Mouse (Mus musculus) kidney, adult 18-20 months (tissue): ENCODE results near the gene Notch2.

Experiments
- DNase-seq: peaks from one replicate; pipeline ENCODE4 v3.0.0; 2021

Notch2 gene

DNA sequence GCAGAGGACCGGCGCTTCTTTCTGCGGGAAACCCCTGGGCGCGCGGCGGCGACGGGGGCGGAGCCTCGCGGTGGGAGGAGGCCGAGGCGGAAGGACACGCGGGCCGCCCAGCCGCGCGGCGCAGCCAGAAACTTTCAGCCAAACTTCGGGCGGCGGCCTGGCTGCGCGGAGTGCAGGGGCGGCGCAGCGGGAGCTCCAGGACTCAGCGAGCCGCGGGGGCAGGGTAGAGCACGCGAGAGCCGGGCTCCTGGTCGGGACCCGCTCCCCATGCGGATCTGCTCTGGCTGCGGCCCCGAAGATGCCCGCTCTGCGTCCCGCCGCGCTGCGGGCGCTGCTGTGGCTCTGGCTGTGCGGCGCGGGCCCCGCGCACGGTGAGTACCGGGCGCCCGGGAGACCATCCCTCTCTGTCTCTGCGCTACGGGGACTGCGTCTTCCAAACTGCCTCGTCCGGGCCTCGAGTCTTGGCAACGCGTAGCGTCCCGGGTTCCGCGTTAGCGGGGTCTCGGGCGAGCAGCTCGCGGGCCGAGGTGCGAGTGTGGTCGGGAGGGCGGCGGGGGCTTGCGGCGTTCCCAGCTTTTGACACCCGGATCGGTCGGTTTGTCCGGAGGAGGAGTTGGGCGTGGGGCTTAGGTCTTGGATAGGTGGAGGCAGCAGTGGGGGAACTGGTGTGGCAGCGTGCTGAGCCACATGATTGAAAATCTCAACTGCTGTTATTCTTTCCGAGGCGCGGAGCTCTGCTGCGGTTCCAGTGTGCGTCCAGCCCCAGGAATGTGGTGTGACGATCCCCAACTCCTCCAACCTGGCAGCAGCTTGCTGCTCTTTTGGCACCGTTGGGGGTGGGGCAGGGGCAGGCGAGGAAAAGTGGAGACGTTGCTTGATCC is at the start of gene Notch2:
Notch2 (plus strand) TSS at position 127 of the 881 bp plus-strand sequence.
- DNase-seq: peak; percentile 95

DNA sequence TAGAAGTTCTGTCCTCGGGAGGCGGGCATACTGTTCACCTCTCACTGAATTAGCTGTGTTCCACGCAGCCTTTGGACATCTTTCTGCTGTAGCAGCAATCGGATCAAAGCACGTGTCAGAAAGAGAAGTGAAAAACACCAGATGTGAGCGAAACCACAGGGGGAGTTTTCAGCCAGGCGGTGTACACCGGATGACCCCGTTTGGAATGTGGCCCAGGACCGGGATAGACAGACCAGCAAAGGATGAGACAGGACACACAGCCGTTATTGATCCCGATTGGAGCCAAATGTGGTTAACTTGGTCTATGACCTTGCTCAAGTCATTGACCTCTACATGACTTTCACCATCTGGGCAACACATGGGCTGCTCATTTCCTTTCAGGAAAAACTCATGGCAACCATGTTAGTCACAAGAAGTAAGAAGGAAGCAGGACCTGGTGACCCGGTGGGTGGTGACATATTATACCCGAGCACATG is 48.4 kb upstream of the Notch2 start:
- DNase-seq: peak; percentile 6

DNA sequence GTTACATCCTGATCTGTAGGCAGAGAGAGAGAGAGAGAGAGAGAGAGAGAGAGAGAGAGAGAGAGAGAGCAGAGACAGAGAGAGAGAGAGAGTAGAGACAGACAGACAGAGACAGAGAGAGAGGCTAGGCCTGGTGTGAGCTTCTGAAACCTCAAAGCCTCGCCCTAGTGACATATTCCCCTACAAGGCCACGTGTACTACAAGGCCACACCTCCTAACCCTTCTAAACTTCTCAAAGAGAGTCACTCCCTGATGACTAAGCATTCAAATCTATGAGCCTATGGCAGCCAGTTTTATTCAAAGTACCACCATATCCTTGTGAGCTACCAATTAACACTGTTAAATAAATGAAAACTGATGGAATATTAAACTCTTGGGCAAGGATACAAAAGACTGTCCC is 45.7 kb upstream of the Notch2 start:
- no peak for DNase-seq

DNA sequence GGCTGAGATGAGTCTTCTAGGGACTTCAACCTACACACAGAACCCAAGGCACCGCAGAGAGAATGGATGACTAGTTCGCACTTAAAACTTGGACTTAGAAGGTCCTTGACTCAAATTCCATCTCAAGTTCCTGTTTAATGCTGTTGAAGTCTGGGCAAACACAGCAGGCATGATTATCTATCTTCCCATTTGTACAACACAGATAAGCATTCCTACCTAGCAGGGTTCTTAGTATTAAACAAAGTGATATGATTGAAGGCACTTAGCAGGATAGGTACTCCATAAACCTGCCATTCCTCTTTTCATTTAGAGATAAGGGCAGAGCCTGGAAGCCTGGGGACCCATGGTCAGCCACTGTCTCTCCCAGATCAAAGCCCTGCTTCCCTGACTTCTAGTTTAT is 45.1 kb upstream of the Notch2 start:
- DNase-seq: no peak

DNA sequence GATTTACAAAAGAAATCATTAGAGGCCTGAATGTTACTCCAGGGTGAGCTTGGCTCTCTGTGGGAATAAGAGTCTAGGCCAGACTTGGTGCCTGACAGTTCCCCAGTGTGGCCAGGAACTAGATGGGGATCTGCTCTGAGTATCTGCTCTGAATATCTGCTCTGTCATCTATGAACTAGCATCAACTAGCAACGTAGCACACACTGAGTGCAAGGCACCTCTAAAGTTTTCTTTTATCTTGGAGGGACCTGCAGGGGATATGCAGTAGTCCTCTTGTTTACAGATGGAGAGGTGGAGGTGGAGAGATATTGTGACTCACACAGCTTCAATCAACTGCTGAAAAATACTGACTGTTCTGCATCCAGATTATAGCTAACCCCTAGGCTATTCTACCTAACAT is 44.3 kb upstream of the Notch2 start:
- DNase-seq: no peak

DNA sequence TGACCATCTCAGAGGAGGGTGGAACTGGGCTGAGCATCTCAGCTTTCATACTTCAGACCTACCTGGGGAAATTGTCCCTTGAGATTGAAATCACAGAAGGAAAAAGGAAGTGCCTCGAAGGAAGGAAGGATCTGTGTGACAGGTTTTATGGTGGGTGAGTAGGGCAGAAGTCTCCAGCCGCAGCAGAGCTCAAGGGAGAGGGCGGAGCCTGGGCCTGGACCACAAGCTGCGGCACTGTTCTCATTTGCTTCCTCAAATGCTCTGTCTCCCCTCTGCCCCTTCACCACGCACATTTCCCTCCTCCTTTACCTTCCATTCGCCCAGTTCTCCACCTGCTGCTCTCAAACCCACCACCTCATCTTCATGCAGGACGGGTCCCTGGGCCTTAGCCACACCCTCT is 42.2 kb upstream of the Notch2 start:
- DNase-seq: no peak

DNA sequence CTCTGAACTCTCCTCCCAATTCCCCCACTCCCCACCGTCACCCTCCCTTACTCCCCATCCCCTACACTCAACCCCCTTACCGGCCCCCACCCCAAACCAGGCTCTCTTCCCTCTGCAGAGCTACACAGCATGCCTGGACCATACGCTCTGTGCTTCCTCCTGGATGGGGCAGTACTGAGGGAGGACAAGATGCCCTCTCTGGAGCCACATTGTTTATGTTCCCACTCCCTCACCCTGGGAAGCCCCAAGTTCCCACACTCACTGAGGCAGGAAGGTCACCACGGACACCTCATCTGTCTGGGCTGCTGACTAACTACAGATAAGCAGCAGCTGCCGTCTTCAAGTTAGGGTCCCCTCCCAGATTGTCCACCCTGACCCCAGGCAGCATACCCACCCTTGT is 41.1 kb upstream of the Notch2 start:
- DNase-seq: no peak

DNA sequence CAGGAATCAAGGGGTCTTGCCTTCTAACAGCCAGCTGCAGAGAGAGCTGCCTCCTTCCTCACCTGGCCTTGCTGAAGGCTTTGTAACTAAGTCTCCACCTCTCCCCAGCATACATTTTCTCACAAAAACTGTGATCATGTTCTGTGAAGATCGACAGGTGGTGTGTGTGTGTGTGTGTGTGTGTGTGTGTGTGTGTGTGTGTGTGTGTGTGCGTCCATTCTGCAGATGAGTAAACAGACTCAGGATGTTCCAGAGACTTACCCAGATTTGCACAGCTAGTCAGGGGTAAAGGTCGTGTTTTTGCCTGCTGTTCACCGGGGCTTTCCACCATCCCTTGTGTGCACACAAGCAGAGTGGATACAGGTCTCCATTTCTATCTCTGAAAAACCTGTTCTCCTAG is 40.6 kb upstream of the Notch2 start:
- DNase-seq: no peak

DNA sequence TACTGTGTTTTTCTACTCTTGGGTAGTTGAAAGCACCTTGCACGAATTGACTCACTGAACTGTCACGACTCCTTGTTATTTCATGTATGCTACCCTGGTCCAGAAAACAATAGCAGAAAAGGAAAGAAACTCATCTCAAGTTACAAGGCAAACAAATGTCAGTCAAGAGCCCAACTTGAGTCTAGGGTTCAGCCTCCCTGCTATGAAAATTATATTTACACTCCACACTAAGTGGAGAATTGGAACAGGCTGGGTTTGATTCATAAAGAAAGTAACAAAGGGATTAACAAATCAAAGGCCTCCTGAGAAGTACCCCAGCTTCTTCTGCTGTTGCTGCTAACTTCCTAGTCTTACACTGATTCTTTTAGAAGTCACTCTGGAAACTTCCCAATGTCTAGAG is 40.0 kb upstream of the Notch2 start:
- no peak for DNase-seq

DNA sequence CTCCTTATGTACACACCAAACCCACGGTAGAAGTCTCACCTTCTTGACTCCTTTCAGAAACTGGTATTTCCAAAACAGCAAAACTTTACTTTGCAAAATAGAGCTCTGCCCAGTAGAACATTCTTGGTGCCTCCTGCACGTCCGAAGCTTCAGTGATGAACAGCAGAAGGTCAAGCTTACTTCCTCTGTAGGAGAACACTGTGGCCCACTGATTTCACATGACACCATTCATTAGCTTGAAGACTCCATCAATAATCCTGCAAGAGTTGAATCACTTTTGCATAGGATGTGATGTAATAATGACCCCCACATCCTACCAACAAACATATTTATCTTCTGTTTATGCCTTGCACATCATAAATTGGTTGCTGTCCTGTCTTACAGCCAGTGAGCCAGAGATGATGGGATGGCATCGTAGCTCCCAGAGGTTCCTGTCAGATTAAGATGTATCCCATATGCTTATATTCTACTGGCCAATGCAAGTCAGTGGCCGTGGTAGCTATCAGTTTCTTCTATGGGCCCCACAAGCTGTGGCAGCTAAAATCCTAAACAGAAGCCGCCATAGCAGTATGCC is 39.0 kb upstream of the Notch2 start:
- DNase-seq: no peak

DNA sequence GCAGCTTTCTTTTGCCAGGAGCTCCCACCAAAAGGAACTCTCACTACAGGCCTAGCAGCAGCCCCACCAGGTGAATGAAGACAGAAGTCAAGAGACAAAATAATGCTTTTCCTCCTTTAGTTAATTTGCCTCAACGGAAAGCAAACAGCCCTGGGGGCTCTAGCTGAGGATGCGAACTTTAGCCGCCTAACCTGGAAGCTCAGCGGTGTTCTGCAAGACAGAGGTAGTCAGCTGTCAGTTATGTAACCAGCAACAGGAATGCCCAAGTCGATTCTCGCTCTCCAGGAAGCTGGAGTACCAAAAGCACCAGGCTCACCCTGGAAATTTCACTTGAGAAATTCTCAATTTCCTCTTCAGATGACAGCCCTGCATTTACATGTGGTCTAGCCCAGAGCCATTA is 36.6 kb upstream of the Notch2 start:
- no peak for DNase-seq

DNA sequence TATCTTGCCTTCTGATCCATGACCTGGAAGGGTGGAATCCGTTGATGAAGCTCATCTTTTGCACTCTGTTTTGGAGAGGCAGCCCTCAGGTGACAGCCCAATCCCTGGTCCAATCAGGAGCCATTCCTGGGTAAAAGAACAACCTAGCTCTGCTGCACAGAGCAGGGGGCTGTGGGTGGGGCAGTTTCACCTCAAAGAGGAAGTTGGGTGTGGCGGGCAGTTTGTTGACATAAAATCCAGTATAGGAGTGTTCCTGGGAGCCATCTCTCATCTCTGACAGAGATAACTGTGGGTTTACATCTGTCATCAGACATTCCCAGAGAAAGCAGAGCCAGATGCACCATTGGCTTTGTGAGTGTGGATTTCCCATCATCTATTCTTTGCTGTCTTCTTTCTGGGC is 34.6 kb upstream of the Notch2 start:
- DNase-seq: no peak

DNA sequence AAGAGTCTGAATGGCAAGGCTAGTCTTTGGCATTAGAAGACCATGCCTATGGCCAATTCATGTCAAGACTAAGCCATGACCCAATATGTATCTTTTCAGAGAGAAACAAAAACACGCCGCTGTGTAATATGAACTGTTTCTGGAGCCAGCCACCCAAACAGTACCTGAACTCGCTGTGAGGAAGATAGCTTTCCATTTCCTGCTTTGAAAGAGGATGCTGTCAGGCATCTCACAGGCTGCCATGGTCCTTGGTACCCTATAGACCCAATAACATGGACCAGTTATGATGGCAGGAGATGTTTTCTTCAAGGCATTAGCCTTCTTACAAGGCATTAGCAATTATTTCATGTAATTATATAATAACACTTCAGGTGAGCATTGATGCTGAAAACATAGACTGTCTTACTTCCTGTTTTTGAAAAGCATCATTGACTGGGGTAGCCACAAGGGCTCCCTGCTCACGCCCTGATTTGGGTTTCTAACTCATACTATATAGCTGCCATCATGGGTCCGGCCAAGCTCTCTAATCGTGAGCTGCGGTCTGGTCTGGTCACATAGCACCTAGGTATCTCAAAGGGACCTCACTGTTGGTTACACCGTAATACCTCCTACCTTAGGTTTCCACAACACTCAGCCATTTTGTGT is 32.5 kb upstream of the Notch2 start:
- DNase-seq: no peak

DNA sequence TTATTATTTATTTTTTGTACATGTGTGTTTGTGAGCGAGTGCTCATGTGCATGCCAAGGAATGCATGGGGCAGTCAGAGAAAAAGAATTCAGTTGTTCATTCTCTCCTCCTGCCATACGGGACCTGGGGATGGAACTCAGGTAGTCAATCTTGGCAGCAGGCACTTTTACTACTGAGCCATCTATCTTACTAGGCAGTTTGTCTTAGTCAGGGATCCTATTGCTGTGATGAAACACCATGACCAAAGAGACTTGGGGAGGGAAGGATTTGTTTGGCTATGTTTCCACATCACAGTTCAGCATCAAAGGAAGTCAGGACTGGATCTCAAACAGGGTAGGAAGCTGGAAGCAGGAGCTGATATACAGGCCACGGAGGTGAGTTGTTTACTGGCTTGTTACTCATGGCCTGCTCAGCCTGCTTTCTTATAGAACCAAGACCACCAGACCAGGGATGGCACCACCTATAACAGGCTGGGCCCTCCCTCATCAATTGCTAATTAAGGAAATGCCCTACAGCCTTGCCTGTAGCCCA is 31.9 kb upstream of the Notch2 start:
- no peak for DNase-seq

DNA sequence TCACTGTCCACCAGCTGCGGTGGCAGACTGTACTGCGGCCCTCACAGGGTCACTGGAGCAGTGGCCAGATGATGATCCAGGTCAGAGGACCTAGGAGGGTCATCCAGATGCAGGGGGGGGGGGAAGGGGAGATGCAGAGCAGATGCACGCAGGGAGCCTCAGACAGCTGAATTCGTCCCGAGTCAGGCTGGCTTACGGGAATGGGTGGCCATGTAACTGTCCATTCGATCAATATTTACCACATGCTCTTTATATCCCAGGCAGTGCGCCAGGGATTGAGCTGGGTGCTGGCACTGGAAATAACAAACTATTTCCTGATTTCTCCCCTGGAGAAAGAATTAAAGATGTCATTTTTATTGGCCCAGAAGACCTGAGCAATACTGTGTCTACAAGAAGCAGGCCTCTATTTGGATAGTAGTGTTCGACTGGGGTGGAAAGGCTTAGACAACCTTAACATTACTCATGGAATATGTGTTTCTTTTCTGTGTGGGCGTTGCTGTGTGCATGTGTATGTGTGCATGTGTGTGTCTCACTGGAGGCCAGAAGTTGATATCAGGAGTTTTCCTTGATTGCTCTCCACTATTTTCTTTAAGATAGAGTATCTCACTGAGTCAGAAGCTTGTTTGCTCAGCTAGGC is 28.3 kb upstream of the Notch2 start:
- no peak for DNase-seq

DNA sequence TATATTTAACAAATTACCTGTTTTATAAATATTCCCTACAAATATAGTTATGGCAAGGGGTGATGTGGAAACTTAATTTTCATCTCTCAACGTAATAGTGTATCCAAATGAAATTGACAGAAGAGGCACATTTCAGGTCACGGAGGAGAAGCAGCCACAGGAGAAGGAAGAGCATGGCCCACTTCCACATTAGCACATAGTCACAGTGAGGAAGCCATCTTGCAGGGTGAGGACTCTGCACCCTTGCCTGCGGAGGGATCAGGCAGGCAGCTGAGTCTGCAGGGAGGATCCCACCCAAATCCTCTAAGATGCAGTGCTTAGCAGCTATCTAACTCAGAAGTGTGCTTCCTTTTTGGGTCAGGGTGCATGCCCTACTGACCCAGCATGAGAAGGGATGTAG is 27.6 kb upstream of the Notch2 start:
- no peak for DNase-seq

DNA sequence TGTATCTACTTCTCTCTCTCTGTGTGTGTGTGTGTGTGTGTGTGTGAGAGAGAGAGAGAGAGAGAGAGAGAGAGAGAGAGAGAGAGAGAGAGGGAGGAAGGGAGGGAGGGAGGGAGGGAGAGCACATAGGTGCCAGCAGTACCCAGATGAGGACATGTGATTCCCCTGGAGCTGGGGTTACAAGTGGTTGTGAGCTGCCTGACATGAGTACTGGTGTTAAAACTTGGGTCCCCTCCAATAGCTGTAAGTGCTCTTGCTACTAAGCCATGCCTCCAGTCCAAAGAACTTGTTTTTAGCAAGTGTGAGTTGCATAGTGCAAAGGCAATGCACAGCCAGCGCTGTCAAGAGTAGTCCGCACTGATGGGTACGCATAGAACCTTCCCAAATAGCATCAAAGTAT is 26.2 kb upstream of the Notch2 start:
- DNase-seq: no peak

DNA sequence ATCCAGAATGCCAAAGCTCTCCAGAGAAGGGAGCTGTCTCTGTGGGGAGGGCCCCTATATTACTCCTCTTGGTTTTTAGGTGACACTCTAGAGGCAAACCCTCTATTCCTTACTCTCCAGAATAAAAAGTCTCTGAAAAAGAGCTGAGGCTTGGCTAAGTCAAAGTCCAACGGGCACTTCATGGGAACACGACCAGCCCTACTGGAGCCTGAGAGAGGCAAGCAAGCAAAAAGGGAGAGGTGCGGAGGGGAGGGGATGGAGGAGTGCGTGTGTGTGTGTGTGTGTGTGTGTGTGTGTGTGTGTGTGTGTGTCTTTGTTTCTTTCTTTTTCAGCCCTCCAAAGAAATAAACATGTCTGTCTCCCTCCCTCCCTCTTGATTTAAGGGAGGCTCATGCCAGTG is 24.6 kb upstream of the Notch2 start:
- DNase-seq: peak; percentile 33

DNA sequence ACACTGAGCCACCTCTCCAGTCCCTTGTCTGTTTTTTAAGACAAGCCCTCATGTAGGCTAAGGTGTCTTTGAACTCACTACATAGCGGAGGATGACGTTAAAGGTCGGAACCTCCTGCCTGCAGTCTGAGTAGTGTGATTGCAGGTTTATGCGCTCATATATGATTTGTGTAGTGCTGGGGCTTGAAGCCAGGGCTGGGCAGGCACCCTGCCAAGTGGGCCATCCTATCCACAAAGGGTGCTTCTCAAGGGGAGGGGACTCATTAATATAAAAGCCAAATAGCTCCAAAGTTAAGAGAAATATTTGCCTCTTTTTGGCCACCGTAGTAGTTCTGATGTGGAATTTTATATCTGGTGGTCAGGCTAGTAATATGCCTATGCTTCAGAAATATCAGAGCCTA is 22.8 kb upstream of the Notch2 start:
- no peak for DNase-seq

DNA sequence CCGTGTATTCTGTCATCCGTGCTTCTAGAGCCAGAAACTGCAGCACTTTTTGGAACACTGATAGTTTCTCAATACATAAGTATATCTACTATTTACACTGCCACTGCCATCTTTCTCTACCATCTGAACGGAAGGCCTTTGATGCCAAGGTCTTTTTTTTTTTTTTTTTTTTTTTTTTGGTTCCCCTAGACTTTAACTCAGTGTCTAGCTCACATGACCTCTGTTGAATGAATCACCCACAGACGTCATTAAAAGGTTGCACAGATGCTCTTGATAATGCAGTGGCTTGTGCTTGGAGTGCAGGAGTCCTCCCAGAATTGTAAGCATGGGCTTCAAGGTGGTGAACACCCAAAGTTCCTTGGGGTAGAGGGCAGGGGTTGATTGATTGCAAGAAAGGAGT is 21.0 kb upstream of the Notch2 start:
- no peak for DNase-seq

DNA sequence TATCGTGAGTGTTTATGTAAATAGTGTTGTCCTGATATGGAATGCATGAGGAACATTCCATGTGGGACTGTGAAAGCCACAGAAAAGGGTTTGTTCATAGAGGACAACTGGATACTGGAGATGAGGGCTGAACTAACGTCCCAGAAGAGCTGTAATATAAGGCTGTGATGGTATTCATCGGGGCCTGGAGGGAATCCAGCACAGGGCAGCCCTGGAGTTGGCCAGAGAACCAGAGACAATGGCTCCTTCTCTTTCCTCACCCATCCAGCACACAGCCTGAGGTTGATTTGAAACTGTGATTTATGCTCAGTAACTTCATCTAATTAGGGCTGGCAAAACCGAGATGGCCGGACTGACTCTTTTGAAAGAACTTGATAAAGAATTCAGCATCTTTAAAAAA is 20.1 kb upstream of the Notch2 start:
- DNase-seq: no peak

DNA sequence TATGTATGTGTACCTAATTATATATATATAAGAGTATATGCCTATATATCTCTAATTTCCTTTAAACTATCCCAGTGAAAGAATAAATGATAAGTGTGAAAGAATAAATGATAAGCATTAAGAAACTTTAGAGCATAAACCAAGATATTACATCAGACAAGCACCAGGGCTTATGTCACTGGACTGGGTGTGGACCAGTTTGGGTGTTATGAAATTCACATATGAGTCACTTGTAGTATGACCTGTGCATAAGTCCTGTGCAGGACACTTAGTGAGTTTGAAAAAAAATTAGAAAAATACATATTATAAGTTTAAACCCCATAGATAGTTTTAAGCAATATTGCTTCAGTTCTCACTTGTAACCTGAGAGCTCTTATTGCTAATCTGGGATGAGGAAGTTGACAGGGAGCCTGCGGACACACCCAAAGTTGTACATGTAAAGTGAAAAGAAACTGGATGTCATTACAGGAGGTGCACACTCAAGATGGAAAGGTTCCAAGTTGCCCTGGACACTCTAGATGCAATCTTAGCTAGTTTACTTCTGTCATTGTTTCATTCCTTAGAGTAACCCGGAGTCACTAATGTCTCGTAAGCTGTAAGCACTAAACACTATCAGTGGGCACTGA is 19.3 kb upstream of the Notch2 start:
- no peak for DNase-seq

DNA sequence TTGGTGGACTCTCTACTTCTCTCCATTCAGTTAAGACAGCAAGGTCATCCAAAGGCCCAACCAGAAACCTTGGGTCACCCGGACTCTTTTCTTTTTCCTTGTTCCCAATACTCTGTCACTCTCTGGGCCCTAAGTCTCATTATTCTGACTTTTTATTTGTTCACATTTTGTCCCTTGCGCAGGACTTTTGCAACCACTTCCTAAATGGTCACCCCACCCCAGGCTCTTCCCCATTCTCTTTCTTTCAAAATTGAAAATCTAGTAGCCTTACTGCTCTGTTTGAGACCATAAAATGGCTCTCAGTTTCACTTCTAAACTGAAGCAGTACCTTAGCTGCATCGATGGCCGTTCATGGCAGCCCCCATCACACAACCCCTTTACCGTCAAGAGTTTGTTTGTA is 18.5 kb upstream of the Notch2 start:
- DNase-seq: no peak
